Mouse (Mus musculus) stomach, adult 2 months (tissue): Measurements from ENCODE around the gene N4bp2. TPM values are rescaled to one million over a fixed set of nuclear protein-coding genes. Genes with fewer than 3 reads are reported as not detected.

Experiments used
- polyA plus RNA-seq: library from polyadenylated mRNA; depleted of rRNA; stranded (reverse); fragments of >200 nt; gene quantifications from 2 replicates; pipeline ENCODE4 v1.2.3, GENCODE M21; 2012; rRNA removed

N4bp2 gene
- polyA plus RNA-seq: 0.71 and 1.6 TPM in 2 replicates

GRCm38 (mm10) chr5:65763088-65763915 lies at the start of gene N4bp2:
N4bp2 (plus strand) TSS chr5:65763521.

GRCm38 (mm10) chr5:65861154-65861944 lies 98.0 kb downstream of the N4bp2 start, which contains the start of gene Rhoh:
Rhoh (plus strand) TSS chr5:65861213.

Other genes with a start within 250 kb of the N4bp2 start
- 80.7 and 97.3 TPM in 2 replicates for gene Smim14, start 226.3 kb upstream of the N4bp2 start, polyA plus RNA-seq
- gene Ube2k, start 226.3 kb upstream of the N4bp2 start, polyA plus RNA-seq: 1.8 and 4.7 TPM in 2 replicates
- 1.2 and 1.9 TPM in 2 replicates for gene Pds5a, start 65.2 kb upstream of the N4bp2 start, polyA plus RNA-seq
- gene Rhoh, start 97.7 kb downstream of the N4bp2 start, polyA plus RNA-seq: 0.26 and 0.30 TPM in 2 replicates
- gene Chrna9, start 171.4 kb downstream of the N4bp2 start, polyA plus RNA-seq: 0.44 TPM in 1 of 2 replicates, not detected in the other
- 1.8 and 2.4 TPM in 2 replicates for gene 9130230L23Rik, start 240.8 kb downstream of the N4bp2 start, polyA plus RNA-seq